Mouse (Mus musculus) T-cell, adult 2 months (primary cell): ENCODE measurements around the gene Znhit6.

Source experiments
- DNase-seq: peaks from one replicate; pipeline ENCODE4 v3.0.0; 2022; ENCODE audit warnings: low spot score

Gene Znhit6

GRCm38 (mm10) chr3:145575743-145576481, at the start of gene Znhit6:
Gene Znhit6, plus strand, starts transcription at chr3:145576205.
- peak; percentile 90 for DNase-seq

- DNase-seq: no peak
Measured at GRCm38 (mm10) chr3:145537870-145538269, 38.1 kb upstream of the Znhit6 start.

DNA sequence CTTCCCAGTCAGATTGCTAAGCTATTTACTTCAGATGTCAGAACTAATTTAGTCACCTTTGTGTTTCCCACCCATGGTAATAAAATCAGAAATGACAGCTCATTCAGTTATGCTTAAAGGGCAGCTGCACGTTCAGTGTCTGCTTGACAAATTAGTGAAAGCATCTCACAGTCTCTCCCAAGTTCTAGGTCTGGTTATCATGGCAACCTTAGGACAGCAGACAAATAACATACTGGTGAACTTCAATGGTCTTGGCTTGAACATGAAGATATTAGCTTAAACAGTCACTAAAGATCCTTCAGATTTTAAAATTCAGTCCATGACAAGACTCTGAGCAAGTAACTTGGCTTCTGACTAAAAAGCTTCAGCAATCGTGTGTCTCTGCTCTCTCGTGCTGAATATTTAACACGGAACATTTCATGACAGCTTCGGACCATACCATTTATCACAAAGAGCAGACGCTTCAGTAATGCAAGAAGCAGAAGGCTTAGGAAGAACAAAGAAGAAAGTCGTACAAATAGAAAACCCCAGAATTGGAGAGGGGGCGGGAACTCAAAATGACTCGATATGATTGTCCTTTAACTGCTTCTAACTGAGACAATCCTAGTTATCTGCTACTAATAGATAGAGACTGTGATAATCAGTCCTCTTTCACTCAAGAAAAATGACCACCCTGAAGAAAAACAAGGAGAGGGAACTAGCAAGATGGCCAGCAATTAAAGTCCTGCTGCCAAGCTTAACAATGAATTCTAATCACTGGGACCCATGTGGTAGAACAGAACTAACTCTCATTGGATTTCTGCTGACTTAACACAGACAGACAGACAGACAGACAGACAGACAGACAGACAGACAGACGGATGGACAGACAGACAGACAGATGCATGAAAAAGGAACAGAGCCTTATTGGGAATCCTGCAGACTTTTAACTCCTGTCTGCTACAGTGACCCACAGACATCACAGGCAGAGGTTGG, 27.3 kb upstream of the Znhit6 start:
- no peak for DNase-seq

DNA sequence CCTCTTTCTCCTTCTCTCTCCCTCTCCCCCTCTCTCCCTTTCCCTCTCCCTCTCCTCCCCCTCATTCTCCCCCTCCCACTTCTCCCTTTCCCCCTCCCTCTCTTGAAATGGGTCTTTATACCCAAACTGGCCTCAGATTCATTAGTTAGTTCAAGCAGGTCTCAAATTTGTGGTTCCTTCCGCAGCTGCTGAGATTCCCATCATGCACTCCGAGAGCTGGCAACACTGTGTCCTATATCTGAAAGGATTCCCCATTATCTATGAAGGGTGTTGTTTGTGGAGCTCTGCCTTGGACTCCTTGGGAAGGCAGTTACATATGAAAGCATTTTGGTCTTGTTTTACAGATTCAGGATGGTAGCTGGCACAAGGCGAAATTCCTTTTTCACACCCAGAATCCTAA, 25.8 kb upstream of the Znhit6 start:
- DNase-seq: no peak

- DNase-seq: no peak
Measured at GRCm38 (mm10) chr3:145554388-145554787, 21.6 kb upstream of the Znhit6 start.

DNA sequence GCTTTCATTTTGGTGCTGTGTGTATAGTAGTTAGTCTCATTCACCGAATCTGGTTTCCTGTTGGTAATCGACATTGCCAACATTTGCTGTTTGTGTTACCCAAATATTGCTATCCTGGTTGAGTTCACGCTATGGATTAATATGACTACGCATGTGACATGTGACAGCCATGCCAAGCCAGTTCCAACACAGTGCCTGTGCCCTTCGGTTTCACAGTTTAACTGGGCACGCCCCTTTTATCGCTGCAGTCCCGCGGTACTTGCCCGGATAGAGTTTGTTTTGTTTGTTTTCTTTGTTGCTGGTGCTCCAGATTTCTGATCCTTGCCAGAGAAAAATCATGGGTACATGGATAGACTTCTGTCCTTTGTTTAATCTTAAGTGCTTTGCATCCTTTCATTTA, 19.8 kb upstream of the Znhit6 start:
- DNase-seq: no peak

DNA sequence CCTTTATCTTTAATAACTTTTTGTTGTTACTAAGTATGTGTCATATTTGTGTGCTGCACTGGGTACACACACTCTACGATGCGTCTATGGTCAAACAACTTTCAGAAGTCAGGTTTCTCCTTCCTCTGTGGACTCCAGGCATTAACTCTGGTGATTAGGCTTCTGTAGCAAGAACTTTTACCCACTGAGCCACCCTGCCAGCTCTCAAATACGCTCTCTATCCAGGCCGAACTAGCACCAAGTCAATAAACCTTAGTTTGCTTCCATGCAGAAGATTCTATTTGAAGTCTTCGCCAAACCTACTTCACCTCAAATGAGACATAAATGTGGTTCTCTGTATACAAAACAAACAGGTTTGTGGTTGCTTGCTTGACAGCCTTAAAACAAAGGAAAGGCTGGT, 16.3 kb upstream of the Znhit6 start:
- DNase-seq: no peak

- no peak for DNase-seq
Measured at GRCm38 (mm10) chr3:145560117-145560516, 15.9 kb upstream of the Znhit6 start.

DNA sequence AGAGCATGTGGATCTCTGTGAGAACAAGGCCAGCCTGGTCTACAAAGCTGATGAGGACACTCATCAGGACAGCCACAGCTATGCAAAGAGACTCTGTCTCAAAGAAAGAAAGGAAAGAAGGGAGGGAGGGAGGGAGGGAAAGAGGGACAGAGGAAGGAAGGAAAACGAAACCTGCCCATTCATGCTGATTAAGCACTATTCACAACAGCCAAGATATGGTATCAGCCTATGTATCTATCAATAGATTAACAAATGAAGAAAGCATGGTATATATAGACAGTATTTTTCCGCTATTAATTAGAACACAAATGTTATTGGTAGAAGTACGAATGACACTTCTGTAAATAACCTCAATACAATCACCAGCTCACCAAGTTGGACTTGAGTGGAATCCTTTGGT, 1.5 kb upstream of the Znhit6 start:
- DNase-seq: no peak

DNA sequence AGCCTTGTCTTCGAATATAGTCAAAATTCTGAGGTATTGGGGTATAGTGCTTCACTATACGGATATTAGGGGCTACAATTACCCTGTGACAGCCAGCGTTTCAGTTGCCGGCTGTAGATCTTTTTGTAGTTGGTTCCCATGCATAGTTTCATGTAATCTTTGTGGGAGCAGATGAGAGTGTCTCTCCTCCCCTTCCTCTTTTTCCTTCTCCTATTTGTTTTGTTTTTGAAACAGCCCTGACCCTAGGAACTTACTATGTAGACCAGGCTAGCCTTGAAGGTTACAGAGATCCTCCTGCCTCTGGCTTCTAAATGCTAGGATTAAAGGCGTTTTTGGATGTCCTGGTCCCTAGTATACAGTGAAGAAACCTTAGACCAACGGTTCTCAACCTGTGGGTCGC, 665 bp upstream of the Znhit6 start:
- DNase-seq: no peak

DNA sequence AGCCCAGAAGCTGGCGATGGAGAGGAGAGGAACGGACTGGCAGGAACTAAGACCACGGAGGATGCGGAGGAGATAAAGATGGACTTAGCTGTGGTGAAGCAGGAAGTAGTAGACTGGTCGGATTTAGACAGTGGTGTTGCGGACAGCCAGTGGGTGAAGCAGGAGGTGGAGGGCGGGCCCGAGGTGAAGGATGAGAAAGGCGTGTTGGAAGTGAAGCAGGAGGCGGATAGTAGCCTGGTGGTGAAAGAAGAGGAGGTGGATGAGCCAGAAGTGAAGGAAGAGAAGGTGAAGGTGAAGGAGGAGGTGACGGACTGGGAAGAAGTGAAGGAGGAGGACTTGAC, 447 bp downstream of the Znhit6 start:
- no peak for DNase-seq

DNA sequence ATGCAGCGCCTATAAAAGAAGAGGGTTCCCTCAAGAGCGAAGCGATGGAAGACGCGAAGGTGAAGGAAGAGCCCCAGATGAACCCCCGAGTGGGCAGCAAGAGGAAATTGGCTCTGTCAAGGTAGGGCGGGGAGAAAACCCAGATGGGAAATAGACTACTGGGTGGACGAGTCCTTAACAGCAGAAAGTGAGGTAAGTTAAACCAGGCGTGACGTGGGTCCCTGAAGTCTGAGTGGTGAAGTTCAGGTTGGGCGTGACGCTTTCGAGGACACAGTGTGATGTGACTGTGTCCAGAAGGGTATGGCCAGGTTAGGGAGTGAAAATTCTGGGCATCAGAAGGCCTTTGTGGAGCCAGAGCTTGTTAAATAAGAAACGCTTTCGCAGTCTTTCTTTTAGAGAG, 871 bp downstream of the Znhit6 start:
- no peak for DNase-seq

- DNase-seq: no peak
Measured at GRCm38 (mm10) chr3:145583043-145583442, 7.0 kb downstream of the Znhit6 start.

- DNase-seq: no peak
Measured at GRCm38 (mm10) chr3:145583522-145584200, 7.7 kb downstream of the Znhit6 start.

DNA sequence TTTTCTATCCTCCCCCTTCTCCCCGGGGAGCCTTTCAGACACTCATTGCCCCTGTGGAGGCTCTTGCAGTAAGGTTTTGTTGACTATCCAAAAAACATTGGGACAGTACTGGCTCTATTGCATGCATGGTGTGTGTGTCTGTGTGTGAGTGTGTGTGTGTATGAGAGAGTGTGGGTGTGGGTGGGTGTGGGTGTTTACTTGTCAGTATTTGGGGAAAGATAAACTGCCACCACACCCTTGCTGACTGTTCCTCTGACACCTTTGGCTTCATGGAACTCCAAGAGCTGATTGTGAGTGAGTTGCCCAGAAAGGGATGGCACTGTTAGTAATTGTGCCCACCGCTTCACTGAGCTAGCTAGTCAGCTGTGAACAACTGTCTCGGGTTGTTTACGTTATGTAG, 14.6 kb downstream of the Znhit6 start:
- no peak for DNase-seq

DNA sequence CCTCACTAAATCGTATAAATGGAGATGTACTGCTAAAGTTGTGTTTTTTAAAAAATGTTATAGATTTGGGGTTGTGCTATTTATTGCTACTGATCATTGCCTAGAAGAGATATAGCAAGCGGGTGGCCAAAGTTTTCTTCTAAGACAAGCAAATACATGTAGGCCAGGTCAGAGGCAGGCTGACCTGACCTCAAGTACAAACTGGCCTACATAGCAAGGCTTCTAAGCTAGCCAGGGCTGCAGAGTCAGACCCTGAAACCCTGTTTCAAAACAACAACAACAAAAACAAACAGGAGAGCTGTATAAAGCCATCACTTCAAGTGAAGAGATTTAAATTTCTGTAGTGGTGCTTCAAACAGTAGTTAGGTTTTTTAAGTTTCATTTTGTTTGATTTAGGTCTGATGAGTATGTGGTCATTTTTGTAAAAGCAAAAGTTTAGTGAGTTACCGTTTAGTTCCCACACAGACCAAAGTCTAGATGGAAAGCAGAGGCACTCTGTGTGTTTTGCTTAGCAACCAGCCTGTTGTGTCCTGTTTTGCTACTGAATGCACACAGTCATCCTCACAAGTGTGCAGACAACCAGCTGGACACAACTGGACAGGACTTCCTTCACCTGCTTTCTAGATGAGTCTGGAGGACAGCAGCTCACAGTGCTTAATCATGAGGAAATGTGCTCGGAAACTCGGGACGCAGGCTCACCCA, 16.0 kb downstream of the Znhit6 start:
- DNase-seq: no peak

- DNase-seq: no peak
Measured at GRCm38 (mm10) chr3:145595354-145595753, 19.3 kb downstream of the Znhit6 start.

- no peak for DNase-seq
Measured at GRCm38 (mm10) chr3:145599059-145599458, 23.1 kb downstream of the Znhit6 start.

DNA sequence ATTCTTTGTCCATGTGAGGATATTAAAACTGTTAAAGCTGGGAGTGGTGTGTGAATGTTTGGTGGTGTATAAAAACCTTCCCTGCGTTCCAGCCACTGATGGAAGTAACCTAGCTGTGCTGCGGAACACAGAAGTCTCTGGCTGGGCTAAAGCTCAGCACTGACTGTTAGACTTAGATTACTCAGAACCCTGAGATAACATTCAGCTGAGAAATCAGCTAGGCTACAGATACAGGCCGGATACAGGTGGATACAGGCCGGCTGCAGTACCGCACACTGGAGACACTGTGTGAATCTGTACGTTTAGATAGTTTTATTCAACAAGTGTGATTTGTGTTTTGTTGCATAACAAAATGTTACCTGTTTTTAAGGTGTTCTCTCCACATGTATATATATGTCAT, 24.8 kb downstream of the Znhit6 start:
- DNase-seq: no peak

GRCm38 (mm10) chr3:145601345-145601744, 25.3 kb downstream of the Znhit6 start:
- no peak for DNase-seq

DNA sequence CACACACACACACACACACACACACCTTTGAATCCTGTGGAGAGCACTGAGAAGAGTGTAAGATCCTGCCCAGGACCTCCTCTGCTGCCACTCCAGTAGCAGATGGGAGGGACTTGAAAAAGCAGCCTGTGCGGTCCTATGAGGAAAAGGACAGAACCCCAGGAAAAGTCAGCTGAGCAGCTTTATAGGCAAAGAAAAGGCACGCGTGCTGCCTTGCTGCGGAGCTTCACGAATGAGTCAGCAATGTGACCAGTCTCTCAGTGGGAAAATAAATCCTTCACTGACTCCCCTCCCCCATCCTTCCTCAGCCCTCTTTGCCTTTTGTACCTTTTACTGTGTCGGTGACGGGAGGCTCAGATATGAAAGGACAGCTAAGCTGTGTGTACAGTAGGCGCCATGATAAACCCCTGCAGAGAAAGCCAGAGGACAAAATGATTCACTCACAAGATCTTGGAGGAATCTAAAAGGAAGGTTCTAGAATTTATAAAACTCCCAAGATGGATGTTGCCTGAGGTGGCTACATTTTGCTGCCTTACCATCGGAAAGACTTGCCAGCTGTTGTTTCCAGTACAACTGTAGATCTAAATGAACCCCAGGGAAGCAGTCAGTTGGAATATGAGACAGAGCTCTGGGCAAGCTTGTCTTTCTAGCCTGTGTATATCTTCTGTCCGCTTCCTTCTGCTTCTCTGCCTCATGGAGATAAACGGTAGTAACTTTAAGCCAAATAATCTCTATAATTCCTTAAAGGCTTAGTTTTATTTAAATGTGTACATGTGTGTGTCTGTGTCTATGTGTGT, 26.6 kb downstream of the Znhit6 start:
- DNase-seq: no peak
